Mouse (Mus musculus): ENCODE measurements around the gene Gprin1. TPM values are rescaled to one million over a fixed set of nuclear protein-coding genes. Genes with fewer than 3 reads are reported as not detected.

Gene Gprin1
- polyA plus RNA-seq, 1 experiment from 2014 or later = 0.27 TPM

- no peak overlapping the region for H3K27ac ChIP-seq (replicated peaks)
- no peak overlapping the region for H3K4me3 ChIP-seq (ENCODE audit: low read depth, low read length)
- DNase-seq (ENCODE audit: low spot score) (no peak), ATAC-seq (ENCODE audit: low FRiP score, low TSS enrichment) (no peak)
- no peak overlapping the region for H3K9ac ChIP-seq (ENCODE audit: low read length)
- H3K36me3 ChIP-seq (ENCODE audit: control insufficient read depth, insufficient read depth, low read length) = no peaks in the 10 kb centered on the region
- no peaks in the 10 kb centered on the region for H3K27me3 ChIP-seq (ENCODE audit: control insufficient read depth, insufficient read depth, low read length)
- TF ChIP-seq EP300 (optimal IDR thresholded peaks at IDR 0.05) = no peak
- TF ChIP-seq CTCF (IDR thresholded peaks at IDR 0.05; ENCODE audit: low read depth) = no peak
- WGBS = 71% methylated on average over 7 of the region's 7 CpGs
- H3K9me3 ChIP-seq (ENCODE audit: control insufficient read depth, low read length) = no peaks in the 10 kb centered on the region
- no peak overlapping the region for H3K4me2 ChIP-seq (replicated peaks; ENCODE audit: low read depth)
- no peaks in the 10 kb centered on the region for H3K4me1 ChIP-seq (replicated peaks; ENCODE audit: control insufficient read depth, insufficient read depth)
These were observed 47.2 kb downstream of the Gprin1 start for GRCm38 (mm10) chr13:54702507-54702906.

GRCm38 (mm10) chr13:54701243-54701642 lies 48.4 kb downstream of the Gprin1 start, which contains the start of gene Cdhr2:
Cdhr2 (plus strand) TSS chr13:54701461.
- H3K36me3 ChIP-seq (ENCODE audit: control insufficient read depth, insufficient read depth, low read length) = no peaks in the 10 kb centered on the region
- ATAC-seq (ENCODE audit: low FRiP score, low TSS enrichment) (peak; percentile 80), DNase-seq (ENCODE audit: low spot score) (peak; percentile 66)
- H3K27me3 ChIP-seq (ENCODE audit: control insufficient read depth, insufficient read depth, low read length) = no peaks in the 10 kb centered on the region
- H3K4me2 ChIP-seq (replicated peaks; ENCODE audit: low read depth) = 0 out of 2 replicates have a peak within 1 kb of the TSS, but pooled peaks have one; percentile 8
- no peaks in the 10 kb centered on the region for H3K4me1 ChIP-seq (replicated peaks; ENCODE audit: control insufficient read depth, insufficient read depth)
- H3K9me3 ChIP-seq (ENCODE audit: control insufficient read depth, low read length) = no peaks in the 10 kb centered on the region
- TF ChIP-seq EP300 (optimal IDR thresholded peaks at IDR 0.05) = no peak
- no peak for TF ChIP-seq CTCF (IDR thresholded peaks at IDR 0.05; ENCODE audit: low read depth)
- H3K4me3 ChIP-seq (ENCODE audit: low read depth, low read length) = no peak within 1 kb of the TSS
- H3K9ac ChIP-seq (ENCODE audit: low read length) = no peak within 1 kb of the TSS
- 42% methylated on average over 5 of the region's 5 CpGs for WGBS
- H3K27ac ChIP-seq (replicated peaks) = no peak within 1 kb of the TSS

DNA sequence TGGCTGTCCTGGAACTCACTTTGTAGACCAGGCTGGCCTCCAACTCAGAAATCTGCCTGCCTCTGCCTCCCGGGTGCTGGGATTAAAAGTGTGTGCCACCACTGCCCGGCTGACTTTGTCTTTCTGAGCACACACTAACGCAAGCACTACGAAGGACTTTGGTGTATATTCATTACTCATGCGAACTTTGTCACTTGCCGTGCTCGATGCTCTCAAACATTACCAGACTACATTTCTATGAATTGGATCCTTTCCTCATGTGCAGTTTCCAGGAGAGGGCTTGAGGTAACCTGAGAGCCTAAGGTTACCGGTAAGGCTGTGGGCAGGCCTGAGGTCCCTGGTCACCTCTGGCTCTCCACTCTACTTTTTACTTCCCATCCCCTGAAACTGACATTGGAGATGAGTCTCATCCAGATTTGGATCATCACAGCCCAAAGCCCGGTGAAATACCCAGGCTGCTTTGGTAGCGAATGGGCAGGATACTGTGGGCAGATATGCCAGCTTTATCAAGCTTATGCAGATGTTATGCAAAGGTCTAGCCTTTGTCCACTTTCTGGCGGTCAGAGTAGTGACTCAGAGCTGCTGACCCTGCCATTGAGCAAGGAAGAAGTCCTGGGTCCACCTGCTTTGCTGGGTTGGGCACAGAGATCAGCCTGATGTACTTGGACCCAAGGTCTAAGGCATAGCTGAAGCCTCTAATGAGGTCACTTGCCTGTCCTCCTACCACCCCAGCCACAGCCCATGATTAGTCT lies 54.0 kb downstream of the Gprin1 start:
- H3K4me1 ChIP-seq (replicated peaks; ENCODE audit: control insufficient read depth, insufficient read depth) = peaks cover 9% of the 10 kb centered on the region; the same call in 1 of the 2 replicates
- H3K9ac ChIP-seq (ENCODE audit: low read length) = no peak overlapping the region
- H3K4me3 ChIP-seq (ENCODE audit: low read depth, low read length) = no peak overlapping the region
- no peaks in the 10 kb centered on the region for H3K9me3 ChIP-seq (ENCODE audit: control insufficient read depth, low read length)
- TF ChIP-seq EP300 (optimal IDR thresholded peaks at IDR 0.05) (no peak), CTCF (IDR thresholded peaks at IDR 0.05; ENCODE audit: low read depth) (no peak)
- WGBS = 86% methylated on average over 11 of the region's 11 CpGs
- no peaks in the 10 kb centered on the region for H3K36me3 ChIP-seq (ENCODE audit: control insufficient read depth, insufficient read depth, low read length)
- H3K27me3 ChIP-seq (ENCODE audit: control insufficient read depth, insufficient read depth, low read length) = no peaks in the 10 kb centered on the region
- no peak overlapping the region for H3K4me2 ChIP-seq (replicated peaks; ENCODE audit: low read depth)
- ATAC-seq (ENCODE audit: low FRiP score, low TSS enrichment) = no peak
- H3K27ac ChIP-seq (replicated peaks) = no peak overlapping the region
- DNase-seq (ENCODE audit: low spot score) = no peak

GRCm38 (mm10) chr13:54694348-54695060 lies 55.2 kb downstream of the Gprin1 start:
- H3K9ac ChIP-seq (ENCODE audit: low read length) = peak overlapping the region; percentile 64
- H3K36me3 ChIP-seq (ENCODE audit: control insufficient read depth, insufficient read depth, low read length) = no peaks in the 10 kb centered on the region
- no peaks in the 10 kb centered on the region for H3K9me3 ChIP-seq (ENCODE audit: control insufficient read depth, low read length)
- H3K4me2 ChIP-seq (replicated peaks; ENCODE audit: low read depth) = peak overlapping the region; percentile 58
- peak overlapping the region; percentile 67 for H3K4me3 ChIP-seq (ENCODE audit: low read depth, low read length)
- DNase-seq (ENCODE audit: low spot score) = no peak
- TF ChIP-seq EP300 (optimal IDR thresholded peaks at IDR 0.05) (no peak), CTCF (IDR thresholded peaks at IDR 0.05; ENCODE audit: low read depth) (no peak)
- peak overlapping the region; percentile 94 for H3K27ac ChIP-seq (replicated peaks)
- no peaks in the 10 kb centered on the region for H3K27me3 ChIP-seq (ENCODE audit: control insufficient read depth, insufficient read depth, low read length)
- peak; percentile 62 for ATAC-seq (ENCODE audit: low FRiP score, low TSS enrichment)
- H3K4me1 ChIP-seq (replicated peaks; ENCODE audit: control insufficient read depth, insufficient read depth) = peaks cover 9% of the 10 kb centered on the region; the same call in 1 of the 2 replicates
- WGBS = 15% methylated on average over 26 of the region's 26 CpGs

DNA sequence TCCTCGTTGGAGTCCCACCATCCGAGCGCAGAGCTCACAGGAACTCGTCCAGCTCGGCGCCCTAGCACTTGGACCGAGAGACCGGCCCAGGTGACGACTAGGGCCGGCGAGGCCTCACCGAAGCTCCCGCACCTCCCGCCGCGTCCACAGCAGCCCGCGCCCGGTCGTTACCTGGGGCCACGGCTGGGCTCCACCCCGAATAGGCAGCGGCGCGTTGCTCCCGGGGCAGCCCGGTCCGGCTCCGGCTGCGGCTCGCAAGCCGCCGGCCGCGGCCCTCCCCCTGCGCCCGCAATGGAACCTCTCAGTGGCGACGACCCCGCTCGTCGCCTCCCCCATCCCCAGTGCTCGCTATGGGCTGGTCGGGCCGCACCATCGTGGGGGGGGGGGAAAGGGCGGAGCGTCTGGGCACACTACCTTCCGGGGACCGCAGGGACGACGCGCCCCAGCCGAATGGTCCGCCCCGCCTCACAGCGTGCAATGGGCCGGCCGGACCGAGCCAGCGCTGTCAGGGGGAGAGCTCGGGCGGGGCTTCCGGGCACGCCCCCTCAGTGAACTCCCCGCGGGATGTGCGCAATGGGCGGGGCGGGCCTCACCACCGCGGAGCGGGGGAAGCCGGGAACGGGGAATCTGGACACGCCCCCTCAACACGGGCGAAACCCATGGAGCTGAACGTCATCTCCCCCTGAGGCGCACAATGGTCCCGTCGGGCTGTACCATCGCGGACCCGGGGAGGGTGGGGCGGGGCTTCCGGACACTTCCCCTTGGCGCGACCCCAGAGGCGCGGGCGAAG lies 55.9 kb downstream of the Gprin1 start, which contains the start of gene Rnf44:
Rnf44 (minus strand) TSS at position 350 of the 790 bp plus-strand sequence.
- peak; percentile 100 for DNase-seq (ENCODE audit: low spot score)
- peak; percentile 98 for ATAC-seq (ENCODE audit: low FRiP score, low TSS enrichment)

More for the DNA sequence above, 55.9 kb downstream of the Gprin1 start, which contains the start of gene Rnf44:
- Histone ChIP-seq H3K27me3 (ENCODE audit: control insufficient read depth, insufficient read depth, low read length) (no peaks in the 10 kb centered on the region), H3K4me1 (replicated peaks; ENCODE audit: control insufficient read depth, insufficient read depth) (peaks cover 9% of the 10 kb centered on the region), H3K9me3 (ENCODE audit: control insufficient read depth, low read length) (no peaks in the 10 kb centered on the region), H3K4me2 (replicated peaks; ENCODE audit: low read depth) (peak within 1 kb of the TSS; percentile 88), H3K36me3 (ENCODE audit: control insufficient read depth, insufficient read depth, low read length) (no peaks in the 10 kb centered on the region), H3K27ac (replicated peaks) (peak within 1 kb of the TSS; percentile 94), H3K9ac (ENCODE audit: low read length) (peak within 1 kb of the TSS; percentile 94), H3K4me3 (ENCODE audit: low read depth, low read length) (peak within 1 kb of the TSS; percentile 96)
- TF ChIP-seq EP300 (optimal IDR thresholded peaks at IDR 0.05) (peak; percentile 93), CTCF (IDR thresholded peaks at IDR 0.05; ENCODE audit: low read depth) (no peak)
- under 1% methylated on average over 73 of the region's 92 CpGs for WGBS

All from stomach, postnatal 0 days (tissue).